Mouse (Mus musculus) embryonic facial prominence, embryonic 11.5 days (tissue): Measurements from ENCODE around the gene Phka2. TPM values are rescaled to one million over a fixed set of nuclear protein-coding genes. Genes with fewer than 3 reads are reported as not detected.

ENCODE experiments used
- ATAC-seq: fragments of 200-750 bp; cut with Nextera tagmentation; replicated peaks from 2 replicates; pipeline ENCODE4 v1.8.0; 2017; ENCODE audit warnings: low read depth; ENCODE audit not compliant: insufficient number of reproducible peaks, low FRiP score, low TSS enrichment
- DNase-seq: peaks from one replicate; pipeline ENCODE4 v3.0.0-alpha.2; 2015; ENCODE audit warnings: low spot score
- H3K27ac ChIP-seq: fragments of 300-500 bp; sonication (generic); replicated peaks from 2 replicates; pipeline ENCODE4 v1.5.1; 2014; ENCODE audit warnings: mild to moderate bottlenecking, low read depth, low read length, control low read depth
- H3K27me3 ChIP-seq: fragments of 300-500 bp; sonication (generic); 2 replicates; pipeline ENCODE4 v1.6.1; 2014; ENCODE audit warnings: mild to moderate bottlenecking, low read length, moderate library complexity, mixed read lengths; ENCODE audit not compliant: control insufficient read depth, insufficient read depth
- H3K36me3 ChIP-seq: fragments of 300-500 bp; sonication (generic); replicated peaks from 2 replicates; pipeline ENCODE4 v1.6.1; 2014; ENCODE audit warnings: low read depth, mild to moderate bottlenecking, low read length, moderate library complexity, mixed read lengths; ENCODE audit not compliant: control insufficient read depth, insufficient read depth
- H3K4me1 ChIP-seq: fragments of 300-500 bp; sonication (generic); 2 replicates; pipeline ENCODE4 v1.6.1; 2014; ENCODE audit warnings: low read length, mixed read lengths; ENCODE audit not compliant: control insufficient read depth, insufficient read depth
- H3K4me2 ChIP-seq: fragments of 300-500 bp; sonication (generic); 2 replicates; pipeline ENCODE4 v1.6.1; 2014; ENCODE audit warnings: low read depth, mild to moderate bottlenecking, control low read depth, low read length, moderate library complexity
- H3K4me3 ChIP-seq: fragments of 300-500 bp; sonication (generic); 2 replicates; pipeline ENCODE4 v1.5.1; 2014; ENCODE audit warnings: low read depth, low read length, control low read depth
- H3K9ac ChIP-seq: fragments of 300-500 bp; sonication (generic); replicated peaks from 2 replicates; pipeline ENCODE4 v1.6.1; 2014; ENCODE audit warnings: mild to moderate bottlenecking, control low read depth, low read length
- H3K9me3 ChIP-seq: fragments of 300-500 bp; sonication (generic); replicated peaks from 2 replicates; pipeline ENCODE4 v1.6.1; 2016; ENCODE audit warnings: mild to moderate bottlenecking, low read length, inconsistent platforms, mixed read lengths; ENCODE audit not compliant: control insufficient read depth
- WGBS: fragments of 180-500 bp; shearing (Covaris S2); extraction: QIAGEN DNeasy Blood & Tissue Kit; methylation state at CpG from one replicate; pipeline ENCODE4 v1.1.7; 2014; 5-methylcytosine and 5-hydroxymethylcytosine counted together
- polyA plus RNA-seq: library from polyadenylated mRNA; unstranded; fragments of >200 nt; fragmentation: Nextera tagmentation; extraction: Ambion mirVana; gene quantifications from 2 replicates; pipeline ENCODE4 v1.2.1, GENCODE M21; 2014

The Phka2 gene
- polyA plus RNA-seq, 1 experiment from 2014 or later, result 18.5 TPM

DNA sequence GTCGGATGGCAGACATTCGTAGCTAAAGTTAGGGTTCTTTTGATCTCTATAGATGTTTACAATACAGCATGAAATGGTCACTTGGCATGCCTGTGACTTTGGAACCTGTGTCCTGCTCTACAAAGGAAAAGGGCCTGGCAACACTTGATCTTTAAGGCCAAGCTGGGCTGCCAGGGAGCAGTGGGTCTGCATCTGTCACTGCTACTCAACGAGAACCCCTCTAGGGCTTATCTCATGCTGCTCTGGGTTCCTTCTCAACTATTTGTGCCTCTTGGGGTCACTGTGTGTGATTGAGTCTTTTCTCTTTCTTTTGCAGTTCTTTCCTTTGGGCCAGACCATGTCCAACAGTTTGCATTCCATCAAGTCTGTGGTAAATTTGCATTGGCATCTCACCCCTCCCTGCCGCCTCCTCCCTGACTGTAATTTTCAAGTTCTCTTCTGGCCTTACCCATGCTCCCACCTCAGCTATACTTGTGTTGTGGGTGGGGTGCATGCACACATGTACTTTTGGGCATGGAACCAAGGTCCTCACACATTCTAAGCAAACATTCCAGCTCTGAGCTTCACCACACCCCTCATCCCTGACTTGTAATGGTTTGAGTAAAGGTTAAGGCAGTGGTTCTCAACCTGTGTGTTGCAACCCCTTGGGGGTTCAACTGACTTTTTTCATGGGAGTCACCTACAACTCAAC lies 82.3 kb downstream of the Phka2 start:
- no peaks in the 10 kb centered on the region for H3K36me3 ChIP-seq
- 90% methylated on average over 4 of the region's 4 CpGs for WGBS
- ATAC-seq (no peak), DNase-seq (no peak)
- no peak overlapping the region for H3K9ac ChIP-seq
- H3K9me3 ChIP-seq, result no peaks in the 10 kb centered on the region
- no peak overlapping the region for H3K4me3 ChIP-seq
- H3K4me1 ChIP-seq, result no peaks in the 10 kb centered on the region
- no peaks in the 10 kb centered on the region for H3K27me3 ChIP-seq
- H3K4me2 ChIP-seq, result no peak overlapping the region
- no peak overlapping the region for H3K27ac ChIP-seq

DNA sequence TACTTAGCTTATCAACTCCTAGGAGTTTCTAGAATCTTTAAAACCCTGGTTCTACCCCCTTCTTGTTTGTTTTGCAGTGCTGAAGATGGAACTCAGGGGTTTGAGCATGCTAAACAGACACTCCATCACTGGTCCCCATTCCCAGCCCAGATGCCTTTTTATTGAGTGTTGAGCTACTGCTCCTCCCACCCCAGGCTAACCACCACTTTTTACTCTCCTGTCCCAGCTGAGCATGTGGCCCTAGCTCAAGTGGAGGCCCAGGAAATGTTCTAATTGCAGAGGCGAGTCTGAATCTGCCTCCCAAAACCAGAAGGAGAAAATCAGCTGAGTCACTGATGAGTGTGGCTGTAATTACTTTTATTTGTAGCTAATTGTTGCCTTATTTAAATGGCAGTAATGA lies 83.1 kb downstream of the Phka2 start:
- no peaks in the 10 kb centered on the region for H3K4me1 ChIP-seq
- WGBS, result 55% methylated on average over 1 of the region's 1 CpGs
- H3K27me3 ChIP-seq, result no peaks in the 10 kb centered on the region
- H3K27ac ChIP-seq, result no peak overlapping the region
- DNase-seq (no peak), ATAC-seq (no peak)
- H3K4me3 ChIP-seq, result no peak overlapping the region
- H3K36me3 ChIP-seq, result no peaks in the 10 kb centered on the region
- H3K9me3 ChIP-seq, result no peaks in the 10 kb centered on the region
- no peak overlapping the region for H3K9ac ChIP-seq
- no peak overlapping the region for H3K4me2 ChIP-seq

DNA sequence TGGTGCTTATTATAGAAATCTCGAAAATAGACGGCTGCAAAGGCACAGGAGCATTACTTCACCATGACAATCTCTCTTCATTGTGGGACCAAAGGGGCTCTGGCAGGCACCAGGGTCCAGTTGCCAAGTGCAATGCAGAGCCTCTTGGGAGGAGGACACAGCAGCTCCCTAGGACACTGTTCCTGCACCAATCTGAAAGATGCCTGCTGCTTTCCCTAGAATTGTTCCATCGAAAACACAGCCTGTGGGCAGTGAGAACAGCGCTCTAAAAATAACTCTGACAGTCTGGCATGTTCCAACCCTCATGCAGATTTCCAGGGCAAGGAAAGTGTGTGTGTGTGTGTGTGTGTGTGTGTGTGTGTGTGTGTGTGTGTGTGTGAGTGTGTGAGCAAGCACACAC lies 86.6 kb downstream of the Phka2 start:
- no peaks in the 10 kb centered on the region for H3K36me3 ChIP-seq
- H3K4me3 ChIP-seq, result no peak overlapping the region
- no peaks in the 10 kb centered on the region for H3K4me1 ChIP-seq
- no peak overlapping the region for H3K4me2 ChIP-seq
- H3K9ac ChIP-seq, result no peak overlapping the region
- DNase-seq (no peak), ATAC-seq (no peak)
- no peak overlapping the region for H3K27ac ChIP-seq
- 91% methylated on average over 4 of the region's 4 CpGs for whole genome bisulfite sequencing
- no peaks in the 10 kb centered on the region for H3K27me3 ChIP-seq
- no peaks in the 10 kb centered on the region for H3K9me3 ChIP-seq

DNA sequence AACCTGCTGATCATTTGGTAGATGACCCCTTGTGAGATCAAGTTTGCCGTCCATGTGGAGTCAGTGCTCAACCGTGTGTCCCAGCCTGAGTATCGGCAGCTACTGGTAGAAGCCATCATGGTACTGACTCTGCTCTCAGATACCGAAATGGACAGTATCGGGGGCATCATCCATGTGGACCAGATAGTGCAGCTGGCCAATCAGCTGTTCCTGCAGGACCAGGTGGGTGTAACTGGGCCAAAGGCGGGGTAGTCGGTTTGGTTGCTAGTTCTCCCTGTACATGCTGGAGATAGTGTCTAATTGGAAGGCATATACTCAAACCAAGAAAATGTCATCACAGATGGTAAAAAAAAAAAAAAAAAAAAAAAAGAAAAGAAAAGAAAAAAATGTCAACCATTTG lies 88.2 kb downstream of the Phka2 start:
- H3K27me3 ChIP-seq, result no peaks in the 10 kb centered on the region
- H3K4me2 ChIP-seq, result no peak overlapping the region
- ATAC-seq (no peak), DNase-seq (no peak)
- no peaks in the 10 kb centered on the region for H3K4me1 ChIP-seq
- no peaks in the 10 kb centered on the region for H3K9me3 ChIP-seq
- H3K27ac ChIP-seq, result no peak overlapping the region
- no peak overlapping the region for H3K9ac ChIP-seq
- WGBS, result 93% methylated on average over 7 of the region's 7 CpGs
- no peaks in the 10 kb centered on the region for H3K36me3 ChIP-seq
- no peak overlapping the region for H3K4me3 ChIP-seq

DNA sequence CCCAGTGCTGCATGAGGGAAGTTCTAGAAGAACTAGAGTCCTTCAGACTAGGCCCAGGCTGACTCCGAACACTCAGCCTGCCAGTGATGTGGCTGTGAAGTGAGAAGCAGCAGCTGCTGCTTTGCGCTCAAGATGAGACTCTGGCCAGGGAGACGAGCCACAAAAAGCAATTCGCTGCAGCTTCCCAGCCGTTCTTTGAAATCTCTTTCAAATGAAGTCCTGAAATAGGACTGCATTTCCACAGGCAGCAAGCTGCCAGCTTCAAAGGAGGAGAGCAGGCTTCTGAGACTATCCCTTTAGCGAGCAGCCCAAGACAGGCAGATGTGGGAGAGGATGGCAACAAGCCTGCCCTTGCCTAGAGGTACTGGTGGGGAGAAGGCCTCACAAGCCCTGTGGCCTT lies 91.0 kb downstream of the Phka2 start:
- H3K4me2 ChIP-seq, result no peak overlapping the region
- no peak for DNase-seq
- H3K27me3 ChIP-seq, result no peaks in the 10 kb centered on the region
- no peaks in the 10 kb centered on the region for H3K36me3 ChIP-seq
- ATAC-seq, result no peak
- H3K9ac ChIP-seq, result no peak overlapping the region
- H3K4me1 ChIP-seq, result no peaks in the 10 kb centered on the region
- H3K9me3 ChIP-seq, result no peaks in the 10 kb centered on the region
- no peak overlapping the region for H3K4me3 ChIP-seq
- no peak overlapping the region for H3K27ac ChIP-seq
- WGBS, result 91% methylated on average over 6 of the region's 6 CpGs

DNA sequence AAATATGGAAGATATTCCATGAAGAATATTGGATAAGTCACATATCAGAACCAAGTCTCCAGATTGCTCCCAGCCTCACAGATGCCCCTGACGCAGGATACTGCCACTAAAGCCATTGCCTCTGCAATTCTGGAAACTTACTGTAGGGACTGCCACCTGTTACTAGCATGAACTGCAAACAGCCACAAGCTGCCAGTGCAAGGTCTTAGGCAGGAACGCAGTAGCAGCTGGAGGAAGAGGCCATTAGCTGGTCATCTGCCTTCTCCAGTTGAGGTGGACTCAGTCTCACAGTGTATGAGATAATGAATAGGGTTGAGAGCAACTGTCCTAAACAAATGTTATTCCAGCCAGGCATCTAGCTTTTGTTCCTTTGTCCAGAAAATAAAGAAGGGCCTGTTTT lies 96.1 kb downstream of the Phka2 start:
- Histone ChIP-seq H3K9ac (no peak overlapping the region), H3K27ac (no peak overlapping the region), H3K36me3 (no peaks in the 10 kb centered on the region), H3K4me3 (no peak overlapping the region), H3K4me2 (no peak overlapping the region), H3K9me3 (no peaks in the 10 kb centered on the region), H3K27me3 (no peaks in the 10 kb centered on the region; the same call in 1 of the 2 replicates), H3K4me1 (no peaks in the 10 kb centered on the region)
- 77% methylated on average over 2 of the region's 2 CpGs for WGBS
- DNase-seq (no peak), ATAC-seq (no peak)

DNA sequence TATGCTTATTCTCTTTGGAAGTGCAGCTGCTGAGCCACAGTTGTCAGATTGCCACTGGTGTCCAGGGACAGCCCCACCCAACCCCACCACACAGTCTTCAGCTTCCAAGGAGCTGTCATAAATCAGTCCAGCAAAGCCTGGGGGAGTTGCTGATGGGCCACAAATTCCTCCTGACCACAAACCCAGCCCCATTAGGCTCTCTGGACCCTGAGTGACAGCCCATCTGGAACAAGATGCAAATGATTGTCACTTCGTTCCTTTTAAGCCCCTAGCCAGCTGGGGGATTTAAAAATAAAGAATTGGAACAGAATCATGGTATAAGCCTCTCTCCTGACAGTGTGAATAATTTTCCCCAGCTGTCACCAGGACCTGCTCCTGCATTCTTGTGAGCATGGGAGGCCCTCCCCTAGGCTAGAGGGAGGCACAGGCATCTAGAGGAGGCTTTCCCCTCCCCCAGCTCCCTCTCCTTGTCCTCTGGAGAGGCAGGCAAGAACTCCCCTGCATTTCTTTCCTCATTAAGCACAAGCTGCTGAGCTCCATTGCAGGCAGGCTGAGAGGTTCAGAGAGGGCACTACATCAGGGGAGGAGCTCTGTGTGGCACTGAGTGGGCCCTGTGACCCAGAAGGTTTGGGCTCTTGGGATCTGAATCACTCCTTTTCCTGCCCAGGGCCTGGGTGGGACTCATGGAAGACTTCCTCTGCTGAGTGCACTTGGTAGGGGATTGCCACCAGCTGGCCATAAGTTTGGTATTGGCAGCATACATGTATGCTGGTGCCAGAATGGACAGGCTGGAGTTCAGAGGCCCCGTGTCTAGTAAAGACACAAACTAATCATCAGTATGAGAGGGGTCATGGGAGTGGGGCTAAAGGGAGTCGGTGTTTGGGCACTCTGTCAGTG lies 96.8 kb downstream of the Phka2 start:
- Histone ChIP-seq H3K27me3 (no peaks in the 10 kb centered on the region; the same call in 1 of the 2 replicates), H3K9ac (no peak overlapping the region), H3K4me2 (no peak overlapping the region), H3K4me3 (no peak overlapping the region), H3K4me1 (no peaks in the 10 kb centered on the region), H3K36me3 (no peaks in the 10 kb centered on the region), H3K9me3 (no peaks in the 10 kb centered on the region), H3K27ac (no peak overlapping the region)
- peak; percentile 87 for ATAC-seq
- peak; percentile 55 for DNase-seq
- 44% methylated on average over 3 of the region's 3 CpGs for WGBS

DNA sequence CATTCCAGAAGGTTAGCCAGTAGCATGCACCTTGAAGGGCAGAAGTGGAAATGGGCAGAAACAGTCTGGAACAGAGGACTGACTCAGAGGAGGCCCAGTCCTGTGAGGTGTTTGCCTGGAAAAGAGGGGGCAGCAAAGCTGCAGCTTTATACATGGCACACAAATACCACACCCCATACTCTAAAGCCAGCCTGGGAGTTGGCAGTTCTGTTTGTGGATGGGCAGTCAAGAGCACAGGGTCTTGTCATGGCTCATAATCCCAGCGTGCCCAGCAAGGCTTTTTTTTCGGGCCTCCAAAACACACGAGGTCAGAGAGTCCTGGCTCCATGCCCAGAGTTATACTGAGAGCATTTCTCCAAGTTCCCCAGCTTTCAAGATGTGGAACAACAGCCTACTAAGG lies 99.1 kb downstream of the Phka2 start:
- no peaks in the 10 kb centered on the region for H3K36me3 ChIP-seq
- no peaks in the 10 kb centered on the region; the same call in 1 of the 2 replicates for H3K27me3 ChIP-seq
- WGBS, result 62% methylated on average over 3 of the region's 3 CpGs
- no peak for DNase-seq
- ATAC-seq, result no peak
- H3K4me1 ChIP-seq, result no peaks in the 10 kb centered on the region
- H3K27ac ChIP-seq, result no peak overlapping the region
- H3K9me3 ChIP-seq, result no peaks in the 10 kb centered on the region
- H3K4me3 ChIP-seq, result no peak overlapping the region
- H3K4me2 ChIP-seq, result no peak overlapping the region
- no peak overlapping the region for H3K9ac ChIP-seq
